ENCODE assay signal across 33 mouse cellular contexts in genomic region chr7:135524424-135524967, GRCm38 (mm10). TPM values are rescaled to one million over a fixed set of nuclear protein-coding genes. Genes with fewer than 3 reads are reported as not detected.
A peak's percentile ranks its signal among the peaks of the same experiment; 100 is the strongest.
DNase-seq lines count a peak whose midpoint lies in the region; ATAC-seq lines count a peak whose summit lies in the region.
"Had no signal": no experiment of that assay in that cellular context is flagged by ENCODE, and none has a peak within 500 bp of the region (broad histone marks: within the 10 kb centered on the region; RNA-seq: fewer than 3 reads in every experiment).

No protein-coding gene starts in this region.

- no peaks in the 10 kb centered on the region for H3K27me3 ChIP-seq in kidney, embryonic 16.5 days (ENCODE audit: insufficient read depth, low read length)
- H3K27me3 ChIP-seq: hindbrain, embryonic 13.5 days; limb, embryonic 15.5 days; midbrain, embryonic 13.5 days; neural tube, embryonic 13.5 days had no signal

- peaks cover 33% of the 10 kb centered on the region for H3K4me1 ChIP-seq in kidney, embryonic 16.5 days (ENCODE audit: insufficient read depth, low read length)
- H3K4me1 ChIP-seq: heart, embryonic 12.5 days; limb, embryonic 15.5 days; midbrain, embryonic 13.5 days had no signal

- H3K36me3 ChIP-seq in kidney, embryonic 16.5 days (ENCODE audit: insufficient read depth, low read length) = no peaks in the 10 kb centered on the region
- H3K36me3 ChIP-seq: heart, embryonic 12.5 days; hindbrain, embryonic 13.5 days; limb, embryonic 10.5 days; limb, embryonic 15.5 days; liver, embryonic 13.5 days; midbrain, embryonic 13.5 days; neural tube, embryonic 13.5 days had no signal

- 35% methylated on average over 6 of the region's 6 CpGs for WGBS in kidney, embryonic 16.5 days

- H3K4me3 ChIP-seq in kidney, embryonic 16.5 days (ENCODE audit: low read length) = no peak overlapping the region
- H3K4me3 ChIP-seq: erythroblast, embryonic 14.5 days; heart, embryonic 12.5 days; hindbrain, embryonic 13.5 days; limb, embryonic 10.5 days; limb, embryonic 15.5 days; liver, embryonic 13.5 days; midbrain, embryonic 13.5 days; neural tube, embryonic 13.5 days had no signal

- DNase-seq in kidney, adult 11 months = peak; percentile 18
- no peak for DNase-seq in kidney, adult 8-10 months
- DNase-seq in 3134 (ENCODE audit: extremely low read depth, insufficient read length, low spot score) = peak; percentile 19
- peak; percentile 18 for DNase-seq in NIH3T3 (ENCODE audit: low read depth)
- DNase-seq in cerebellum, postnatal 25 days = no peak
- no peak for DNase-seq in gastrocnemius, postnatal 10 days
- no peak for DNase-seq in left cerebral cortex, adult 11 months (ENCODE audit: low spot score)
- DNase-seq: adrenal gland, postnatal 14 days; cerebellum, adult 11 months; cerebellum, adult 9-10 months; gastrocnemius, postnatal 14 days; liver, embryonic 13.5 days; lung, adult 18-20 months; right cerebral cortex, postnatal 4 days had no signal

- no peak overlapping the region for H3K9ac ChIP-seq in kidney, embryonic 16.5 days (replicated peaks; ENCODE audit: low read length)
- H3K9ac ChIP-seq: heart, embryonic 12.5 days; hindbrain, embryonic 13.5 days; limb, embryonic 15.5 days; liver, embryonic 13.5 days; midbrain, embryonic 13.5 days; neural tube, embryonic 13.5 days had no signal

- no peak overlapping the region for H3K4me2 ChIP-seq in kidney, embryonic 16.5 days (replicated peaks; ENCODE audit: low read depth, low read length)
- H3K4me2 ChIP-seq: heart, embryonic 12.5 days; hindbrain, embryonic 13.5 days; limb, embryonic 15.5 days; liver, embryonic 13.5 days; midbrain, embryonic 13.5 days; neural tube, embryonic 13.5 days had no signal

- H3K27ac ChIP-seq in kidney, embryonic 16.5 days (ENCODE audit: low read length) = peak overlapping the region; percentile 27; the same call in 1 of the 2 replicates
- H3K27ac ChIP-seq: hindbrain, embryonic 13.5 days; limb, embryonic 10.5 days; limb, embryonic 15.5 days; liver, embryonic 13.5 days; macrophage; midbrain, embryonic 13.5 days; neural tube, embryonic 13.5 days had no signal

- no peaks in the 10 kb centered on the region for H3K9me3 ChIP-seq in kidney, embryonic 16.5 days (ENCODE audit: low read length)
- H3K9me3 ChIP-seq: heart, embryonic 12.5 days; hindbrain, embryonic 13.5 days; limb, embryonic 10.5 days; limb, embryonic 15.5 days; liver, embryonic 13.5 days; midbrain, embryonic 13.5 days; neural tube, embryonic 13.5 days had no signal

- peak; percentile 44; the same call in 1 of the 2 replicates for ATAC-seq in kidney, embryonic 16.5 days (ENCODE audit: low FRiP score, low TSS enrichment)
- ATAC-seq: lung, postnatal 0 days; midbrain, embryonic 13.5 days had no signal

RNA-seq across cellular contexts. Expression of gene Clrn3, which starts 4.0 kb away (rescaled TPM):
- polyA plus RNA-seq in kidney, embryonic 16.5 days (2015; fragmentation: Nextera tagmentation; extraction: Ambion mirVana) = 14.3 and 17.3 TPM in 2 replicates
- total RNA-seq in gastrocnemius, postnatal 10 days (2021) = not detected
- total RNA-seq: adrenal gland, postnatal 14 days; gastrocnemius, postnatal 14 days; granulocyte monocyte progenitor cell, adult 5-6 weeks; heart, postnatal 4 days; layer of hippocampus, adult 8-10 months; layer of hippocampus, postnatal 25 days; megakaryocyte-erythroid progenitor cell, adult 5-6 weeks had no signal
- polyA plus RNA-seq: cortical plate, adult 2 months; embryonic facial prominence, embryonic 14.5 days; erythroblast, embryonic 14.5 days; forebrain, embryonic 11.5 days; heart, embryonic 12.5 days; heart, postnatal 0 days; limb, embryonic 10.5 days; limb, embryonic 15.5 days; liver, embryonic 13.5 days; lung, postnatal 0 days; macrophage; midbrain, embryonic 13.5 days; neural tube, embryonic 13.5 days had no signal

RNA-seq across cellular contexts. Expression of gene Ptpre, which starts 12.8 kb away (rescaled TPM):
- polyA plus RNA-seq in kidney, embryonic 16.5 days (2015; fragmentation: Nextera tagmentation; extraction: Ambion mirVana) = 1.3 and 1.7 TPM in 2 replicates
- total RNA-seq in gastrocnemius, postnatal 10 days (2021) = 10 to 100 TPM in 1 of 2 experiments, 1 to 10 TPM in 1; 8.2 to 10.6 TPM

Comparison
In these comparisons a context has a peak if more than half of its experiments do, and no peak if none do; other contexts are left out.
1. DNase-seq: peak in kidney, adult 11 months (single experiment), 3134 (single experiment) and NIH3T3 (single experiment); none in kidney, adult 8-10 months (0 of 2), cerebellum, postnatal 25 days (0 of 2), gastrocnemius, postnatal 10 days (single experiment) and left cerebral cortex, adult 11 months (single experiment).